Mouse (Mus musculus) adrenal gland, adult 18-20 months (tissue): ENCODE results near the gene Btaf1. TPM values are rescaled to one million over a fixed set of nuclear protein-coding genes. Genes with fewer than 3 reads are reported as not detected.
"Not testable (repeated sequence)": the region's sequence is repeated elsewhere in the genome, so short reads cannot be mapped to it uniquely, and the experiment has no call there.

Source experiments
- DNase-seq, 2 experiments: peaks; one replicate each; pipeline ENCODE4 v3.0.0; 2021 to 2022; ENCODE audit warnings: low spot score in 2 of 2
- total RNA-seq, 2 experiments: library from RNA; stranded (reverse); gene quantifications; 1 replicate in 1 of 2; 2 replicates in 1 of 2; pipeline ENCODE4 v1.2.3; 2021

The Btaf1 gene
- total RNA-seq, 2 experiments from 2014 or later = 29.2 to 31.0 TPM

GRCm38 (mm10) chr19:36919466-36919865, 6.4 kb upstream of the Btaf1 start, which contains the start of gene Fgfbp3:
Gene Fgfbp3, minus strand, starts transcription at chr19:36919615.
- no peak for DNase-seq

GRCm38 (mm10) chr19:36922015-36922414, 3.9 kb upstream of the Btaf1 start:
- no peak for DNase-seq

- no peak for DNase-seq
Observed at GRCm38 (mm10) chr19:36922936-36923335, 2.9 kb upstream of the Btaf1 start.

GRCm38 (mm10) chr19:36926553-36927236, 816 bp downstream of the Btaf1 start:
- DNase-seq = no peak

GRCm38 (mm10) chr19:36927800-36928361, 2.0 kb downstream of the Btaf1 start:
- no peak for DNase-seq

- DNase-seq = no peak
Observed at GRCm38 (mm10) chr19:36929816-36930215, 3.9 kb downstream of the Btaf1 start.

GRCm38 (mm10) chr19:36932097-36932496, 6.2 kb downstream of the Btaf1 start:
- no peak for DNase-seq

GRCm38 (mm10) chr19:36932613-36933012, 6.7 kb downstream of the Btaf1 start:
- DNase-seq = no peak

GRCm38 (mm10) chr19:36936285-36936684, 10.4 kb downstream of the Btaf1 start:
- DNase-seq = no peak

GRCm38 (mm10) chr19:36938008-36938407, 12.1 kb downstream of the Btaf1 start:
- DNase-seq = no peak

- no peak for DNase-seq
Observed at GRCm38 (mm10) chr19:36940064-36940463, 14.2 kb downstream of the Btaf1 start.

GRCm38 (mm10) chr19:36953637-36954206, 27.8 kb downstream of the Btaf1 start:
- no peak for DNase-seq

- DNase-seq = no peak
Observed at GRCm38 (mm10) chr19:36958331-36958730, 32.5 kb downstream of the Btaf1 start.

GRCm38 (mm10) chr19:36961320-36961719, 35.4 kb downstream of the Btaf1 start:
- no peak for DNase-seq

GRCm38 (mm10) chr19:36962544-36963260, 36.8 kb downstream of the Btaf1 start:
- not testable (repeated sequence) for DNase-seq

- no peak for DNase-seq
Observed at GRCm38 (mm10) chr19:37004557-37004956, 78.7 kb downstream of the Btaf1 start.

GRCm38 (mm10) chr19:37009878-37010281, 84.0 kb downstream of the Btaf1 start:
- DNase-seq = no peak

- no peak for DNase-seq
Observed at GRCm38 (mm10) chr19:37013461-37013860, 87.6 kb downstream of the Btaf1 start.

- no peak for DNase-seq
Observed at GRCm38 (mm10) chr19:37014173-37014939, 88.5 kb downstream of the Btaf1 start.

GRCm38 (mm10) chr19:37016890-37017289, 91.0 kb downstream of the Btaf1 start:
- DNase-seq = no peak

- DNase-seq = peak; percentile 60 to 65
Observed at GRCm38 (mm10) chr19:37018411-37018810, 92.5 kb downstream of the Btaf1 start.
